Mouse (Mus musculus): ENCODE data around the gene Insc. TPM values are rescaled to one million over a fixed set of nuclear protein-coding genes. Genes with fewer than 3 reads are reported as not detected.

The Insc gene
- polyA plus RNA-seq, 1 experiment = 5.9 TPM

- no peaks in the 10 kb centered on the region for H3K27me3 ChIP-seq (replicated peaks; ENCODE audit: control insufficient read depth, insufficient read depth, low read length)
- no peaks in the 10 kb centered on the region for H3K4me1 ChIP-seq (ENCODE audit: control insufficient read depth, insufficient read depth, low read length)
- no peak for DNase-seq
- H3K4me3 ChIP-seq (ENCODE audit: insufficient read depth, low read depth, low read length) = no peak overlapping the region
- H3K36me3 ChIP-seq (ENCODE audit: control insufficient read depth, insufficient read depth, low read length) = no peaks in the 10 kb centered on the region
- no peak for TF ChIP-seq POLR2A (IDR thresholded peaks at IDR 0.05; ENCODE audit: low read depth, low read length)
- no peak for TF ChIP-seq CTCF (conservative IDR thresholded peaks at IDR 0.05; ENCODE audit: insufficient read depth, insufficient read length, low read depth, low read length)
- 60% methylated on average over 2 of the region's 2 CpGs for WGBS
- H3K27ac ChIP-seq (ENCODE audit: insufficient read depth, low read depth, low read length) = no peak overlapping the region
These were observed 19.2 kb downstream of the Insc start for GRCm38 (mm10) chr7:114762660-114763059.

- DNase-seq = no peak
- Histone ChIP-seq H3K4me1 (ENCODE audit: control insufficient read depth, insufficient read depth, low read length) (no peaks in the 10 kb centered on the region), H3K27ac (ENCODE audit: insufficient read depth, low read depth, low read length) (no peak overlapping the region), H3K27me3 (replicated peaks; ENCODE audit: control insufficient read depth, insufficient read depth, low read length) (no peaks in the 10 kb centered on the region), H3K36me3 (ENCODE audit: control insufficient read depth, insufficient read depth, low read length) (no peaks in the 10 kb centered on the region), H3K4me3 (ENCODE audit: insufficient read depth, low read depth, low read length) (no peak overlapping the region)
- TF ChIP-seq CTCF (conservative IDR thresholded peaks at IDR 0.05; ENCODE audit: insufficient read depth, insufficient read length, low read depth, low read length) (no peak), POLR2A (IDR thresholded peaks at IDR 0.05; ENCODE audit: low read depth, low read length) (no peak)
- 87% methylated on average over 3 of the region's 3 CpGs for WGBS
These were observed 21.8 kb downstream of the Insc start for GRCm38 (mm10) chr7:114765273-114765672.

DNA sequence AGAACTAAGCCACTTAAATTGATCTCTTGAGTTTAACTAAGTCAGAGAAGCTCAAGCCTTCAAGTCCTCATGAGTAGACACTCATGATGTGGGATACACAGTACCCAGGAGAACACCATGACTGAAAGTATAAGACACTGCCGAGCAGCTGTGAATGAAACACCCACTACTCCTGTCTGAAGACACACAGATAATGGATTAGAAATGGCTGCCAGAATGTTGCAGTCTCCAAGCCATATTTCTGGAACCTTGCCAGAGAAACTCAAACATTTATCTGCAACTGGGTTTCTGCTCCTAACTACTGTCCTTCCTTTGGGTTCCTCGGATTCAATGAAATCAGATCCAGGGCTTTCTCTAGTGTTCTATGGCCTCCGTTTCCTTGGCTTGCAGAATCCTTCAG lies 23.0 kb downstream of the Insc start:
- Histone ChIP-seq H3K4me3 (ENCODE audit: insufficient read depth, low read depth, low read length) (no peak overlapping the region), H3K4me1 (ENCODE audit: control insufficient read depth, insufficient read depth, low read length) (no peaks in the 10 kb centered on the region), H3K27ac (ENCODE audit: insufficient read depth, low read depth, low read length) (no peak overlapping the region), H3K27me3 (replicated peaks; ENCODE audit: control insufficient read depth, insufficient read depth, low read length) (no peaks in the 10 kb centered on the region), H3K36me3 (ENCODE audit: control insufficient read depth, insufficient read depth, low read length) (no peaks in the 10 kb centered on the region)
- TF ChIP-seq CTCF (conservative IDR thresholded peaks at IDR 0.05; ENCODE audit: insufficient read depth, insufficient read length, low read depth, low read length) (no peak), POLR2A (IDR thresholded peaks at IDR 0.05; ENCODE audit: low read depth, low read length) (no peak)
- 77% methylated on average over 3 of the region's 3 CpGs for WGBS
- no peak for DNase-seq

DNA sequence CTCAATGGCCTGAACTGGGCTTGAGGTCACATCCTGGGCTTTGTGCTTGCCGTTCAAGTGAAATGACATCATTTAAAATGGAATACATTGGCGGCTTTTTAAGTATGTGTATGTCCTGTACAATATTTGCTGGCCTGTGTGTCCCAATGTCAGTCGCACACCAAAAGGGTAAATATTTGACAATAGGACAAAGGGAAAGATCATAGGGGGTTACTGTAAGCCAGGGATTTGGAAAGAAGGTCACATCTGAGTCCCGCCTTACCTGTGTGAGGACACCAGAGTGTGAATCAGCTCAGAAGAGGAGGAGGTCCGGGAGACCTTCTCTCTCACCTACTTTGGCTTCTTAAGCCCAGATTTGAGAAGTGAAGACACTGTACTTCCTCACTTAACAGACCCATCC lies 25.0 kb downstream of the Insc start:
- 90% methylated on average over 5 of the region's 5 CpGs for WGBS
- Histone ChIP-seq H3K27ac (ENCODE audit: insufficient read depth, low read depth, low read length) (no peak overlapping the region), H3K27me3 (replicated peaks; ENCODE audit: control insufficient read depth, insufficient read depth, low read length) (no peaks in the 10 kb centered on the region), H3K36me3 (ENCODE audit: control insufficient read depth, insufficient read depth, low read length) (no peaks in the 10 kb centered on the region), H3K4me1 (ENCODE audit: control insufficient read depth, insufficient read depth, low read length) (no peaks in the 10 kb centered on the region), H3K4me3 (ENCODE audit: insufficient read depth, low read depth, low read length) (no peak overlapping the region)
- DNase-seq = no peak
- no peak for TF ChIP-seq POLR2A (IDR thresholded peaks at IDR 0.05; ENCODE audit: low read depth, low read length)
- TF ChIP-seq CTCF (conservative IDR thresholded peaks at IDR 0.05; ENCODE audit: insufficient read depth, insufficient read length, low read depth, low read length) = no peak

DNA sequence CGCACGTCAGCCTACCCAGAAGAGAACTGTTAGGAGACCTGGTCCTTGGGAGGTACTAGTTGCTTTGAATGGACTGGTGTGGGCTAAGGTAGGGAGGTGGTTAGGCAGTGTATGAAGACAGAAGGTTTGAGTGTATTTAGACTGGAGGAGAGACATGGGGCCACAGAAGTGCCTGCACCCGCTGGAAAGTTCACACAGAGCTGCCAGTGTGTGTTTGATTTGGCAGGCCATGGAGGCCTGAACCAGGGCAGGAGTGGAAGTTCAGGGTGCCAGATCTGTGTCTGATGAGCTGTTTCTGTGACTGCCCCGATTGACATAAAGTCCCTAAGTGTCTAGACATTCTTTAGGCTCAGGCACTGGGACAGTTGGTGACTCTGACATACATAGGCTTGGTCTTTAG lies 25.5 kb downstream of the Insc start:
- no peak for DNase-seq
- H3K4me1 ChIP-seq (ENCODE audit: control insufficient read depth, insufficient read depth, low read length) = no peaks in the 10 kb centered on the region
- TF ChIP-seq POLR2A (IDR thresholded peaks at IDR 0.05; ENCODE audit: low read depth, low read length) = no peak
- no peak for TF ChIP-seq CTCF (conservative IDR thresholded peaks at IDR 0.05; ENCODE audit: insufficient read depth, insufficient read length, low read depth, low read length)
- H3K4me3 ChIP-seq (ENCODE audit: insufficient read depth, low read depth, low read length) = no peak overlapping the region
- no peak overlapping the region for H3K27ac ChIP-seq (ENCODE audit: insufficient read depth, low read depth, low read length)
- no peaks in the 10 kb centered on the region for H3K36me3 ChIP-seq (ENCODE audit: control insufficient read depth, insufficient read depth, low read length)
- 85% methylated on average over 4 of the region's 4 CpGs for WGBS
- no peaks in the 10 kb centered on the region for H3K27me3 ChIP-seq (replicated peaks; ENCODE audit: control insufficient read depth, insufficient read depth, low read length)

DNA sequence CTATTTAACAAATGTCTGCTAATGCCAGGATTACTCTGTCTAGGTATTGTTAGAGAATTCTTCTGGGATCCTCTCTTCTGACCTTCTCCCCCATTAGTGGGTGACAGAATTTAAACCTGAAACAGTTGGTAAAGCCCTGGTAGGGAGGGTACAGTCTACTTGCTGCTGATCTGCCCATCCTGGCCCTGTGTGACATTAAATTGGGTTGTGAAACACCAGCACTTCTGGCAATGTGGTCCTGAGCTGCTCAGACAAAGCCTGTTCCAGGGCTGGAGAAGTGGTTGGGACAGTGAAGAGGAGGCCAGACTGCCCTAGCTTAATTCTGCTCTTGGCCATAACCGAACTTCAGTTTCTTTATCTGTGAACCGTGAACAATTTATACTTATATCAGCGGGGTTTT lies 27.1 kb downstream of the Insc start:
- Histone ChIP-seq H3K36me3 (ENCODE audit: control insufficient read depth, insufficient read depth, low read length) (no peaks in the 10 kb centered on the region), H3K4me3 (ENCODE audit: insufficient read depth, low read depth, low read length) (no peak overlapping the region), H3K27ac (ENCODE audit: insufficient read depth, low read depth, low read length) (no peak overlapping the region), H3K4me1 (ENCODE audit: control insufficient read depth, insufficient read depth, low read length) (peaks cover 1% of the 10 kb centered on the region; the same call in 1 of the 2 replicates), H3K27me3 (replicated peaks; ENCODE audit: control insufficient read depth, insufficient read depth, low read length) (no peaks in the 10 kb centered on the region)
- no peak for DNase-seq
- 93% methylated on average over 3 of the region's 3 CpGs for WGBS
- TF ChIP-seq POLR2A (IDR thresholded peaks at IDR 0.05; ENCODE audit: low read depth, low read length) (no peak), CTCF (conservative IDR thresholded peaks at IDR 0.05; ENCODE audit: insufficient read depth, insufficient read length, low read depth, low read length) (no peak)

DNA sequence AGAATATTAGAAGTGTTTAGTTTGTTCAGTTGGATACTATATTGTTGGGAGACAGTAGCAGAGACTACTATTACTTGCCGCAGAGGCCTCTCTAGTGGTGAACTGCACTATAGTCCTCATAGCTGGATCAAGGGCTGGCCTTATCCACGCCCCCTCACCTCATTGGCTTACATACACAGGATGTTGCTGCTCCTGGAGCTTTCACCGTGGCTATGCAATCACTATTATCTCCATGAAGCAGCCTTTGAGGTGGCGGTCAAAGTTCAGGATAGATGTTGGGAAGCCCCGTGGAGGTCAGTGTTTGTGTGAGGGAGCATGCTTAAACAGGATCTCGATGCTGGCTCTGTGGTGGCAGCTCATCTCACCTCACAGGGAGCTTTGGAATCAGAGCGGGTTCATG lies 28.3 kb downstream of the Insc start:
- Histone ChIP-seq H3K36me3 (ENCODE audit: control insufficient read depth, insufficient read depth, low read length) (no peaks in the 10 kb centered on the region), H3K4me3 (ENCODE audit: insufficient read depth, low read depth, low read length) (no peak overlapping the region), H3K27me3 (replicated peaks; ENCODE audit: control insufficient read depth, insufficient read depth, low read length) (no peaks in the 10 kb centered on the region), H3K27ac (ENCODE audit: insufficient read depth, low read depth, low read length) (no peak overlapping the region), H3K4me1 (ENCODE audit: control insufficient read depth, insufficient read depth, low read length) (peaks cover 2% of the 10 kb centered on the region; the same call in 1 of the 2 replicates)
- no peak for DNase-seq
- no peak for TF ChIP-seq POLR2A (IDR thresholded peaks at IDR 0.05; ENCODE audit: low read depth, low read length)
- TF ChIP-seq CTCF (conservative IDR thresholded peaks at IDR 0.05; ENCODE audit: insufficient read depth, insufficient read length, low read depth, low read length) = no peak
- WGBS = 62% methylated on average over 7 of the region's 7 CpGs

- WGBS = 58% methylated on average over 4 of the region's 4 CpGs
- TF ChIP-seq CTCF (conservative IDR thresholded peaks at IDR 0.05; ENCODE audit: insufficient read depth, insufficient read length, low read depth, low read length) = no peak
- H3K27ac ChIP-seq (ENCODE audit: insufficient read depth, low read depth, low read length) = no peak overlapping the region
These were observed 30.3 kb downstream of the Insc start for GRCm38 (mm10) chr7:114773781-114774180.

More at GRCm38 (mm10) chr7:114773781-114774180, 30.3 kb downstream of the Insc start:
- H3K4me1 ChIP-seq (ENCODE audit: control insufficient read depth, insufficient read depth, low read length) = peaks cover 2% of the 10 kb centered on the region; the same call in 1 of the 2 replicates
- no peaks in the 10 kb centered on the region for H3K36me3 ChIP-seq (ENCODE audit: control insufficient read depth, insufficient read depth, low read length)
- no peak overlapping the region for H3K4me3 ChIP-seq (ENCODE audit: insufficient read depth, low read depth, low read length)
- H3K27me3 ChIP-seq (replicated peaks; ENCODE audit: control insufficient read depth, insufficient read depth, low read length) = no peaks in the 10 kb centered on the region
- no peak for DNase-seq
